Mouse (Mus musculus): ENCODE measurements around the gene Camk1g.

Camk1g gene

DNA sequence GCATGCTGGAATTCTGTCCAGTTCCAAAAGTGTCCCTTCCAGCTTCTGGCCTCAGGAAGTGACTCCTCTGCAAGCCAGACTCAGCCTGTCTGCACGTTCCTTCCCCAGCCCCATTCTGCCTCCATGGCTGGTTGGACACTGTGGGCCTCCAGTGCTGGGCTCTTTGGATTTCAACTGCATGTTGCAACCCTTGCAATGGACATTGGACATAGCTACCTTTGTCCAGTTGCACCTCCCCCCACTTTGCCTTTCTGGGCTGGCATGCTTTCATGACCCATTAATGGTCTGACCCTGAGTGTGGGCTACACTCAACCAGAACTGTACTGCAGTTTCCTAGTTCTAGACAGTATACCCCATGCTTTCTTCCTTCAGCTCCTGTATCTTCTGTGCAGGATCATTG lies 58.5 kb downstream of the Camk1g start:
- no peak for DNase-seq (ENCODE audit: low read depth, low spot score)
- Histone ChIP-seq H3K36me3 (ENCODE audit: control insufficient read depth, insufficient read depth, low read length, poor library complexity, severe bottlenecking) (no peaks in the 10 kb centered on the region), H3K27me3 (ENCODE audit: control insufficient read depth, insufficient read depth, low read length, poor library complexity, severe bottlenecking) (no peaks in the 10 kb centered on the region)

DNA sequence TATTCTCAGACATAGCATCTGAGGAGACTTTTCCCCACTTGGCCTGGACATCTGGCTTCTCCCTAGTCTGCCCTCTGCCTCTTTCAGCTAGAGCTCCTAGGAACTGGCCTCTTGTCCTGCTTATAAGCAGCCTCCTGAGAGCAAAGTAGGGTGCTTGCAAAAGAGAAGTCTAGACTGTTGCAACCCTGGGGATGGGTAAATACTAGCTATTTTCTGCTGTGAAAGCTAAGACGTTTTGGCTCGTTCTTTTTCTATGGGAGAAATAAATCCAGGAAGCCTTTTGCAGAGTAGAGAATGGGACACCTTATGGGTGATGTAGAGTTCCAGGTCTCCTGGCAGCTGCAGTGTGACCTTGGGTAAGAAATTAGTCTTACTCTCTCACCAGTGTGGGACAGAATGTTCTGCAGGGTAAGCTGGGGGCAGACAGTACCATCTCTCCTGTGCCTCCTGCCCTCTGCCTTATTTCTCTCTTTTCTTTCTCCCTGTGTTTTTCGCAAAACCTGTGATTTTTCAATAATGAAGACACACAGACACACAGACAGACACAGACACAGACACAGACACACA lies 59.5 kb downstream of the Camk1g start:
- no peaks in the 10 kb centered on the region for H3K27me3 ChIP-seq (ENCODE audit: control insufficient read depth, insufficient read depth, low read length, poor library complexity, severe bottlenecking)
- no peak for DNase-seq (ENCODE audit: low read depth, low spot score)
- no peaks in the 10 kb centered on the region for H3K36me3 ChIP-seq (ENCODE audit: control insufficient read depth, insufficient read depth, low read length, poor library complexity, severe bottlenecking)

DNA sequence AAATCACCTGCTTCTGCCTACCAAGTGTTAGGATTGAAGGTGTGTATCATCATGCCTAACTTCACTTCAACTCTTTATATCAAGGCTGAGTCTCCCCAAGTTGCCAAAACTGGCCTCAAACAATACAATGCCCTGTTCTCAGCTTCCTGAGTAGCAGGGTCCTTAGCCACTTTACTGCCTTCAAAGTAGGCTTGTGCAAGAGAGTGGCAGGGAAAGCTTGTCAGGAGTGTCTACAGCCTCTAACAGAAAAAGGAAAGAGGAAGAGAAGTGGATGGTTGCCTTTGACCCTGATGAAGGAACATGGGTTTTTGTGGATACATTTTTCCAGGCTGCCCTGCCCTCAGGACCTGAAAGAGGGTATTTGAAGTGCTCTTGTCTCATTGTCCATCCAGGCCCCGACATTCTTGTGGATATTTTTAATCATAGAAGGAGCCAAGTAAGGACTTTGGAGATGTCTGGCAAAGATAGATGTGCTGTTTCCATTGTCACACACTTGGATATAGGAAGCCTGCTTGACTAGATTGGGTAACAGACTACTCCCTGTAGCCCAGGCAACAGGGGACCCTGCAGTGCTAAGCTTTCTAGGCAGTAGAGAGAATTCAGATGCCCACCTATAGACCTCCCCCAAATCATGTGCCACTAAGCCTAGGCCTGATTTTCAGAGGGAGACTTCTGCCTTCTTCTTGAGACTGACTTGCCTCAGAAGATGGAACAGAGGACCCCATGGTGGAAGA lies 60.1 kb downstream of the Camk1g start:
- DNase-seq (ENCODE audit: low read depth, low spot score), result no peak
- Histone ChIP-seq H3K36me3 (ENCODE audit: control insufficient read depth, insufficient read depth, low read length, poor library complexity, severe bottlenecking) (no peaks in the 10 kb centered on the region), H3K27me3 (ENCODE audit: control insufficient read depth, insufficient read depth, low read length, poor library complexity, severe bottlenecking) (no peaks in the 10 kb centered on the region)

DNA sequence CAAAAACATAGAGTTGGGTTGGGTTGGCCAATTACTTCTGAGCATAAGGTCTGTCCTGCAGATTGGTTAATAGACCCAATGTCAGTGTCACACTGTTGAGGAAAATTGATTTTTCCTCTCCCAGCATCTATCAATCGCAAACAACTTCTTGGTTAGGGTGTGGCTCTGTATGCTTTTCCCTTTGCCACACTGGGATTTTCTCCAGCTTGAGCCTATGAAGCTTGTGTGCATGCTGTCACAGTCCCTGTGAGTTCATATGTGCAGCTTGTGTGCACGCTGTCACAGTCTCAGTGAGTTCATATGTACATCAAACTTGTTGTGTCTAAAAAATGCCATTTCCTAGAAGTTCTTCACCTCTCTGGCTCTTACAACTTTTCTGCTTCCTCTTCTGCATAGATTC lies 63.3 kb downstream of the Camk1g start:
- no peak for DNase-seq (ENCODE audit: low read depth, low spot score)
- Histone ChIP-seq H3K27me3 (ENCODE audit: control insufficient read depth, insufficient read depth, low read length, poor library complexity, severe bottlenecking) (no peaks in the 10 kb centered on the region), H3K36me3 (ENCODE audit: control insufficient read depth, insufficient read depth, low read length, poor library complexity, severe bottlenecking) (no peaks in the 10 kb centered on the region)

DNA sequence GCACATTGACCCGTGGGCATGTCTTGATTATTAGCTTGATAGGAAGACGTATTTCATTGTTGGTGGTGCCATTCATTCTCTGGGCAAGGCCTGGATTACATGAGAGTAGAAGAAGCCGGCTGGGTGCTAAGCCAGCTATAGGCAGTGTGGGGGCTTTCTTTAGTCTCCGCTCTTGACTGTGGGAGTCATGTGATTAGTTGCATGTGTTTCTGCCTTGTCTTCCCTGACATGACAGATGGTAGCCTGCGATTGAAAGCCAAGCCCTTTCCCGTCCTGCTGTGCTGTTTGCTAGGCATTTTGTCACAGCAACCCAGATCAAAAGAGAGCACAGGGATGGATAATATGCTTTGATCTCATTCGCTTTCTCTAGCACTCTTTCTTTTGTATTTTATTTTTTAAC lies 64.7 kb downstream of the Camk1g start:
- no peaks in the 10 kb centered on the region for H3K36me3 ChIP-seq (ENCODE audit: control insufficient read depth, insufficient read depth, low read length, poor library complexity, severe bottlenecking)
- DNase-seq (ENCODE audit: low read depth, low spot score), result no peak
- no peaks in the 10 kb centered on the region for H3K27me3 ChIP-seq (ENCODE audit: control insufficient read depth, insufficient read depth, low read length, poor library complexity, severe bottlenecking)

DNA sequence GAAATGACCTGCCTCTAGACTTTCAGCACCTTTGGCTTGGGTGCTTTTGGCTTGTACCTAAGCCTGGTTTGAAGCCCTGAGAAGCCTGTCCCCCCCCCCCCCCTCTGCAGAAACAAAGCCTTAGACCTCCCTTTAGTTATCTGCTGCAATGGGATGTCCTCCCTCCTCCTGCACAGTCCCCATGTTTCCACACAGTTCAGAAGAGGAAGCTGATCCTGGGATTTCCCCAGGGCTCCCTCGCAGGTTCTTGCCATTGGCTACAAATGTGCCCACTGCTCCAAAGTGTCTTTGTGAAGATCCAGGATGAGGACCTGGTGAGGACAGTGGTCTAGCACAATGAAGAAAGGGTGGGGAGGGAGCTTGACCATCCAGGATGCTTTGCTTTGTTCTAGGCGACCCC lies 67.0 kb downstream of the Camk1g start:
- no peak for DNase-seq (ENCODE audit: low read depth, low spot score)
- H3K27me3 ChIP-seq (ENCODE audit: control insufficient read depth, insufficient read depth, low read length, poor library complexity, severe bottlenecking), result no peaks in the 10 kb centered on the region
- no peaks in the 10 kb centered on the region for H3K36me3 ChIP-seq (ENCODE audit: control insufficient read depth, insufficient read depth, low read length, poor library complexity, severe bottlenecking)

DNA sequence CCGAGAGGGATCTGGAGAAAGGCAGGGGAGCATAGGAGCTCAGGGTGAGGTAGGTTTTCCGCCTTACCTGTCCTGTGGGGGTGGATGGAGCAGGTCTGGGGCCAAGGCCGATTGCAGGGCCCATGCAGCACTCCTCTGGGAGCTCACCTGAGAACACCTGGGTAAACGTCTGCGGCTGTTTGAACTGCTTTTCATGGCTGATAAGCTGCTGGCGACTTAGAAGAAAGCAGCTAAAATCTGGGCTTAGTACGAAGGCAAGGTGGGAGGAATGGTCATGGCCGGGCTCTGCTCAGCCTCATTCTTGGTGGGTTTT lies 68.0 kb downstream of the Camk1g start:
- no peaks in the 10 kb centered on the region for H3K27me3 ChIP-seq (ENCODE audit: control insufficient read depth, insufficient read depth, low read length, poor library complexity, severe bottlenecking)
- no peak for DNase-seq (ENCODE audit: low read depth, low spot score)
- no peaks in the 10 kb centered on the region for H3K36me3 ChIP-seq (ENCODE audit: control insufficient read depth, insufficient read depth, low read length, poor library complexity, severe bottlenecking)

DNA sequence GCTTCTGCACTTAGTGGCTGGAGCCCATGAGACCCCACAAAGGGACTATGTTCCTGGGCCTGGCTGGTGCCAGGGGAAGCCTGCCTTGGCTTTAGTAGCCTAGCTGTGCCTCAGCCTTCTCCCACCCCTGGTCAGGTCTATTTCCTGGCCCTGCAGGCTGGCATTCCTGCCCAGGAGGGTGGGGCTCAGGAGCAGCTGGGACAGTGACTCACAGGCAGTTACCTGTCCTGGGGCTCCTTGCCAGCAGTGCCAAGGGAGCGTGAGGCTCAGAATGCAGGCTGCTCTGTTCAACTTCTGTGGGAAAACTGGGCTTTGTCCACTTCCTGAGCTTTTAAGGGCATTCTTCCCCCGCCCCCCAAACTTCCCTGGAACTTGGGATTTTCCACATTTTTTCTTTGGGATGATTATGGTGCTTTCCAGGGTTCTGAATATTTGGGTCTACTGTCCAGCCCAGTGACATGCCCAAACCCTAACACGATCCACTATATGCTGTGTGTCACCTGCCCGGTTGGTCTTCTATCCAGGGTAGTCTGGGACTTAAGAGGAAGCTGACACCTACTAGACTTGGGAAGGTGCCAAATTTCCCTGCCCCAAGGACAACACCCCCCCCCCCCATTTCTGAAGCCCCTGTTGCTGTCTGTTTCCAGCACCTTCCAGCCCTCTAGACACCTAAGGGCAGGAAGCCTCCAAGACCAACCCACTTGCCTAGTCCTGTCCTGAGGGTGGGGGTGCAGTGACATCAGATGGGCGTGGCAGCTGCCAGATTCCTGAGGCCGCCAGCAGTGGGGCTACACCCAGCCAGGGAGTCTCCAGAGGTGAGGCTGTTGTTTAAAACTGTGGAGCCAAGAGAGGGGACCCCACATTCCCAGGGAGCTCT lies 68.6 kb downstream of the Camk1g start:
- H3K36me3 ChIP-seq (ENCODE audit: control insufficient read depth, insufficient read depth, low read length, poor library complexity, severe bottlenecking), result no peaks in the 10 kb centered on the region
- no peak for DNase-seq (ENCODE audit: low read depth, low spot score)

DNA sequence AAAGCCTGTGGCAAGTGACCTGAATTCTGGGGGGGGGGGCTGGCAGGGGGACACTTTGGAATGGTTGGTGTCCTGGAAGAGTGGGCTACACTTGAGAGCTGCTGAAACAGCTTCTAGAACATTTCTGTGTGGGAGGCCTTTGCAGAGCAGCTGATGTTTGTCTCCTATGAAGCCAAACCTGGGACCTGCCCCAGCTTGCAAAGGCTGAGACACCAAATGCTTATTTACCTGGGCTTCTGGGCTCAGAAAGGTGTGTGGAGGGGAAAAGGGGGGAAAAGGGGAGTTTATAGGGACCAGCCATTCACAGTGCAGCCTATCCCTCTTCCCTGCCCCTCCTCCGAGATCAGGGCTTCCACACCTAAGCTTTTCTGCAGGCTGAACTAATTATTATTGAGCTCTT lies 70.1 kb downstream of the Camk1g start:
- no peaks in the 10 kb centered on the region for H3K27me3 ChIP-seq (ENCODE audit: control insufficient read depth, insufficient read depth, low read length, poor library complexity, severe bottlenecking)
- no peaks in the 10 kb centered on the region for H3K36me3 ChIP-seq (ENCODE audit: control insufficient read depth, insufficient read depth, low read length, poor library complexity, severe bottlenecking)
- DNase-seq (ENCODE audit: low read depth, low spot score), result no peak

More for the DNA sequence above, 68.6 kb downstream of the Camk1g start:
- H3K27me3 ChIP-seq (ENCODE audit: control insufficient read depth, insufficient read depth, low read length, poor library complexity, severe bottlenecking), result no peaks in the 10 kb centered on the region

DNA sequence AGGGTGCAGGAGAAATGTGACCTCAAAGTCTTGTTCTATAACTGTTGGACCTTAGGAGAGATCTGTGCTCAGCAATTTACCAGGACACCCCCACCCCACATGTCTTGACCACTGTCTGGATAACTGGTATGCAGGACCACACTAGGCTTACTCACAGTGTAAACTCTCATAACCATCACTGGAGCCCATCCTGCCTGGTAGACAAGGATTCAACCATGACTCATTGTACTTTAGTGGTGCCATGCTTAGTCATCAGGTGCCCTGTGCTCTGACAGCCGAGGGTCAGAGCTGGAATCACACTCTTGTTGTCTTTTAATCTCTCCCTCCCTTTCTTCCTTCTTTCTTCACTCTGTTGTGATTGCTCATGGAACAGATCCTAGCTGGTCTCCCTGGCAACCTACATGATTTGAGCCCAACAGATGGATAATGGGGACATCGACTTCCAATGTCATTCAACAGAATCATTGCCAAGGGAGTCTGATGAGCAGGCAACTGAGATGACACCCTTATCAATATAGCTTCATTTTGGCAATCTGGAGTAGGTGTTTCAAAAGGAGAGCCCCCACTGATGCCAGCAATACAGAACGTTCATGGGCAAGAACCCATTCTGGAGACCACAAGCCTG lies 71.8 kb downstream of the Camk1g start:
- Histone ChIP-seq H3K27me3 (ENCODE audit: control insufficient read depth, insufficient read depth, low read length, poor library complexity, severe bottlenecking) (no peaks in the 10 kb centered on the region), H3K36me3 (ENCODE audit: control insufficient read depth, insufficient read depth, low read length, poor library complexity, severe bottlenecking) (no peaks in the 10 kb centered on the region)
- no peak for DNase-seq (ENCODE audit: low read depth, low spot score)

Measured in splenic B cell, adult 2 months (primary cell).